Mouse (Mus musculus) ES-E14 (cell line): Measurements from ENCODE around the gene Nelfb. TPM values are rescaled to one million over a fixed set of nuclear protein-coding genes. Genes with fewer than 3 reads are reported as not detected.
A peak's percentile ranks its signal among the peaks of the same experiment; 100 is the strongest.

Source experiments
- DNase-seq: peaks from one replicate; pipeline ENCODE4 v3.0.0-alpha.2; 2013; ENCODE audit warnings: low read depth, low spot score
- H3K27ac ChIP-seq: 2 replicates; pipeline ENCODE4 v1.5.1; 2012; ENCODE audit warnings: low read depth, mild to moderate bottlenecking, low read length, moderate library complexity, mixed read lengths; ENCODE audit not compliant: poor library complexity, insufficient read depth, severe bottlenecking
- H3K36me3 ChIP-seq: 2 replicates; pipeline ENCODE4 v1.6.1; 2012; ENCODE audit warnings: mild to moderate bottlenecking, low read length, moderate library complexity, mixed read lengths; ENCODE audit not compliant: control insufficient read depth, poor library complexity, insufficient read depth, severe bottlenecking
- H3K4me1 ChIP-seq, 2 experiments: fragments of 150-350 bp in 1 of 2; sonication (generic) in 1 of 2; 2 replicates each; pipeline ENCODE4 v1.6.1; 2012; ENCODE audit warnings: low read length in 2 of 2, mild to moderate bottlenecking in 1 of 2, mixed read lengths in 1 of 2; ENCODE audit not compliant: control insufficient read depth in 2 of 2, insufficient read depth in 2 of 2, poor library complexity in 1 of 2
- H3K4me3 ChIP-seq, 2 experiments: fragments of 150-350 bp in 1 of 2; sonication (generic) in 1 of 2; 2 replicates each; pipeline ENCODE4 v1.5.1; 2012; ENCODE audit warnings: low read length in 2 of 2, low read depth in 1 of 2, mild to moderate bottlenecking in 1 of 2, mixed read lengths in 1 of 2; ENCODE audit not compliant: insufficient read depth in 1 of 2, poor library complexity in 1 of 2, severe bottlenecking in 1 of 2
- H3K9ac ChIP-seq: 2 replicates; pipeline ENCODE4 v1.6.1; 2012; ENCODE audit warnings: low read depth, mild to moderate bottlenecking, low read length, mixed read lengths; ENCODE audit not compliant: poor library complexity, insufficient read depth, severe bottlenecking
- H3K9me3 ChIP-seq: fragments of 150-350 bp; sonication (generic); 2 replicates; pipeline ENCODE4 v1.6.1; 2012; ENCODE audit warnings: low read depth, mild to moderate bottlenecking, low read length; ENCODE audit not compliant: control insufficient read depth, insufficient read depth
- CHD2 ChIP-seq: IDR thresholded peaks from 2 replicates; pipeline ENCODE4 v1.6.1; 2014; ENCODE audit warnings: mild to moderate bottlenecking, low read depth, low read length, inconsistent platforms
- HCFC1 ChIP-seq: IDR thresholded peaks from 2 replicates; pipeline ENCODE4 v1.6.1; 2012; ENCODE audit warnings: low read length, inconsistent platforms, borderline replicate concordance; ENCODE audit not compliant: insufficient read depth
- MAFK ChIP-seq: IDR thresholded peaks from 2 replicates; pipeline ENCODE4 v1.6.1; 2014; ENCODE audit warnings: mild to moderate bottlenecking, low read depth, low read length, inconsistent platforms; ENCODE audit not compliant: insufficient read depth
- ZC3H11A ChIP-seq: IDR thresholded peaks from 2 replicates; pipeline ENCODE4 v1.6.1; 2012; ENCODE audit warnings: low read depth, mild to moderate bottlenecking, inconsistent platforms, low read length, borderline replicate concordance
- ZNF384 ChIP-seq: IDR thresholded peaks from 2 replicates; pipeline ENCODE4 v1.6.1; 2012; ENCODE audit warnings: low read depth, low read length, inconsistent platforms
- in situ Hi-C, 2 experiments: fragments of 600-800 bp; cut with MboI; formaldehyde crosslinking; loops; one replicate each; pipeline ENCODE4 v1.15.1; 2025; ENCODE audit warnings: low sequenced_read_pairs in 2 of 2, inconsistent platforms in 1 of 2; ENCODE audit not compliant: unreplicated experiment in 2 of 2
- total RNA-seq: library from RNA; depleted of rRNA; stranded (reverse); fragments of 300-350 nt; gene quantifications from 2 replicates; pipeline ENCODE4 v1.2.3, GENCODE M21; 2012

The Nelfb gene
- total RNA-seq, 1 experiment: 50.9 TPM

DNA sequence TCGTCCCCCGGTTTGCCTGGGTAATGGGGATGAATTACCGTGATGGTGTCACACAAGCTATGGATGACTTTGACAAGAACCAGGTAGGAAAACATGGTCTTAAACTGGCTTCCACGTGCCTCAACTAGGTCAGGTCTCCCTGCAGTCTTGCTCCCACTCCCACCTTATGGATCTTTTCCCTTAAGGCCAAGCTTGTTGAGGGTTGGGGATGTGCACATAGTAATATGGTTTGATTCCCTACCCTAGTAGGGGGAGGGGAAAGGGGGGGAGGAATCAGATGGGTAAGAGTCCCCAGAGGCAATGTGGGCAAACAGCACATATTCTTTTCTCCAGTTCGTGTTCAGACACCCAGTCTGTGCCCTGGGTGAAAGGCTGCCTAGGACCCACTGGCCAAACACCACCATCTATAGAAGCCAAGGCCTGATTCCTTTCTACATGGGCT lies 10.1 kb upstream of the Nelfb start:
- Histone ChIP-seq H3K4me3 (no peak overlapping the region), H3K4me1 (peaks cover 3 to 11% of the 10 kb centered on the region in 2 experiments; a peak in 1 of 4 replicates), H3K27ac (no peak overlapping the region), H3K9me3 (no peaks in the 10 kb centered on the region), H3K36me3 (peaks cover 25% of the 10 kb centered on the region), H3K9ac (no peak overlapping the region)
- DNase-seq: no peak
- TF ChIP-seq MAFK (no peak), CHD2 (0 out of 2 replicates have a peak, but pooled peaks have one; percentile 19), HCFC1 (no peak)
- in situ Hi-C loops: no loop called here

DNA sequence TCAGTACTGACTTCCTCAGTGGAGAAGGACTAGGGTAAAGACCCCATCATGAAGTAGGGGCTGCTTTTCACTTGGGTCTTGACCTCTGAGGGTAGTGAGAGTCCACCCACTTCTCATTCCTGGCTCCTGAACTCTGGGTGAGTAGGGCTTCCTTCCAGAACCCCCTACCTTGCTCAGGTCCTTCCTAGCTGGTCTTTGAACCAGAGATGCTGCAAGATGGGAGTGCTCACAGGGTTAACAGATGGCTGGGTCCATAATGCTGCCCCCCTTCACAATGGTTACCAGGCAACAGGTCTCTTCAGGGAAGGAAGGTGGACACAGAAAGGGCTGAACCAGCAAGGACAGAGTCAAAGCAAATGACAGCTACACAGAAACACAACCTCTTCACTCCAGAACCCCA lies 7.2 kb upstream of the Nelfb start, which contains the start of gene Fam166a:
Fam166a (plus strand) TSS at position 301 of the 400 bp plus-strand sequence.
- in situ Hi-C loops: no loop called here
- H3K9me3 ChIP-seq: no peaks in the 10 kb centered on the region
- H3K4me1 ChIP-seq: peaks cover 3 to 18% of the 10 kb centered on the region in 2 experiments; a peak in 2 of 4 replicates
- H3K9ac ChIP-seq: no peak within 1 kb of the TSS
- peaks cover 19% of the 10 kb centered on the region for H3K36me3 ChIP-seq
- TF ChIP-seq HCFC1 (no peak), ZC3H11A (no peak), ZNF384 (no peak), CHD2 (no peak), MAFK (no peak)
- H3K4me3 ChIP-seq: no peak within 1 kb of the TSS
- no peak for DNase-seq
- H3K27ac ChIP-seq: no peak within 1 kb of the TSS

DNA sequence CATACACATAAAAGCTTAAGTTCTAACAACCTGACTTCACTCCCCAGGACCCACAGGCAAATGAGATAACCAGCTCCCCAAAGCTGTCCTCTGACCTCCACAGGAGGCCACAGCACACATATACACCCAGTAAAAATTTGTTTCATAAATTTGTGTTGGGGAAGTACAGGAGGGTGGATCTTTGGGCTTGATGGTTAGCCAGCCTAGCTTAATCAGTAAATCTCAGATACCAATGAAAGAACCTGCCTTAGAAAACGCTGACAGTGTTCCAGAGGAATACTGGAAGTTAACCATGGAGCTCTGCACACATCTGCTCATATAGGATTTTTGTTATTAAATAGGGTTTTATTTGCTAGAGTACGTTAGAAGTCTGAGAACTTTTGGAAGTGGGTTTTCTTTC lies 6.4 kb upstream of the Nelfb start:
- Histone ChIP-seq H3K27ac (no peak overlapping the region), H3K36me3 (peaks cover 12% of the 10 kb centered on the region), H3K4me3 (no peak overlapping the region), H3K4me1 (peaks cover 3 to 21% of the 10 kb centered on the region in 2 experiments; a peak in 2 of 4 replicates), H3K9me3 (no peaks in the 10 kb centered on the region), H3K9ac (no peak overlapping the region)
- TF ChIP-seq MAFK (no peak), HCFC1 (no peak), ZNF384 (no peak), ZC3H11A (no peak), CHD2 (no peak)
- no peak for DNase-seq
- in situ Hi-C loops: no loop called here

DNA sequence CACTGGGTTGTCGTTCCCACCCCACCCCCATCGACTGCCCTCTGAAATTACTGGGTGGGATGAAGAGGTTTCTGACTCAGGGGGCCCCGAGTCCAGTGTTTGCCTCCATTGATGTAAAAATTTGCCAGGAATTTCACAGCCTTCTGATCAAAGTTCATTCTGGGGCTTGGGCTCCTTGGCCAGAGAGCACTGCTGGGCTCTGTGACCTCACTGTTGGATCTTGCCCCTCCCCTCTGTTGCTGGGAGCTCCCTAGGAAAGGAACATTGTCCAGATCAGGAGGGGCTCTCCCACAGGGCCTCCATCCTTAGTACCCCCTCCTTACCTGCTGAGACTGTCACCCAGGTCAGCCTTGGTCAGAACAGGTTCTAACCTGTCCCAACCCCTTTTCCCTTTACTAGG lies 3.2 kb upstream of the Nelfb start, which contains the start of gene Stpg3:
Stpg3 (minus strand) TSS at position 194 of the 400 bp plus-strand sequence.
- TF ChIP-seq CHD2: no peak
- TF ChIP-seq ZC3H11A: no peak
- TF ChIP-seq ZNF384: no peak
- TF ChIP-seq MAFK: no peak
- TF ChIP-seq HCFC1: no peak
- H3K36me3 ChIP-seq: 0 out of 2 replicates have a peak, but pooled peaks cover 2% of the 10 kb centered on the region
- DNase-seq: no peak
- in situ Hi-C loops: no loop called here
- peak within 1 kb of the TSS; percentile 19 to 59 for H3K4me3 ChIP-seq
- no peaks in the 10 kb centered on the region for H3K9me3 ChIP-seq
- peaks cover 8 to 10% of the 10 kb centered on the region in 2 experiments; a peak in 2 of 4 replicates for H3K4me1 ChIP-seq
- H3K27ac ChIP-seq: no peak within 1 kb of the TSS
- peak within 1 kb of the TSS; percentile 55 for H3K9ac ChIP-seq
